Mouse (Mus musculus) embryonic facial prominence, embryonic 10.5 days (tissue): ENCODE results near the gene Tubb2a. TPM values are rescaled to one million over a fixed set of nuclear protein-coding genes. Genes with fewer than 3 reads are reported as not detected.
"Not testable (repeated sequence)": the region's sequence is repeated elsewhere in the genome, so short reads cannot be mapped to it uniquely, and the experiment has no call there.

Experiments
- DNase-seq: peaks from one replicate; pipeline ENCODE4 v3.0.0-alpha.2; 2017; ENCODE audit warnings: low spot score
- H3K27ac ChIP-seq: fragments of 300-500 bp; sonication (generic); replicated peaks from 2 replicates; pipeline ENCODE4 v1.5.1; 2016; ENCODE audit warnings: mild to moderate bottlenecking
- H3K27me3 ChIP-seq: fragments of 300-500 bp; sonication (generic); replicated peaks from 2 replicates; pipeline ENCODE4 v1.6.1; 2016; ENCODE audit warnings: low read depth, mild to moderate bottlenecking; ENCODE audit not compliant: poor library complexity, severe bottlenecking
- H3K36me3 ChIP-seq: fragments of 300-500 bp; sonication (generic); replicated peaks from 2 replicates; pipeline ENCODE4 v1.6.1; 2016; ENCODE audit warnings: mild to moderate bottlenecking, moderate library complexity
- H3K4me1 ChIP-seq: fragments of 300-500 bp; sonication (generic); 2 replicates; pipeline ENCODE4 v1.6.1; 2016
- H3K4me3 ChIP-seq: fragments of 300-500 bp; sonication (generic); 2 replicates; pipeline ENCODE4 v1.5.1; 2016; ENCODE audit warnings: mild to moderate bottlenecking, moderate library complexity
- H3K9me3 ChIP-seq: fragments of 300-500 bp; sonication (generic); 2 replicates; pipeline ENCODE4 v1.6.1; 2016; ENCODE audit warnings: mild to moderate bottlenecking
- WGBS: fragments of 180-500 bp; shearing (Covaris S2); methylation state at CpG from one replicate; pipeline ENCODE4 v1.1.7; 2016; 5-methylcytosine and 5-hydroxymethylcytosine counted together
- polyA plus RNA-seq: library from polyadenylated mRNA; unstranded; fragments of >200 nt; fragmentation: Nextera tagmentation; extraction: Ambion mirVana; gene quantifications from 2 replicates; pipeline ENCODE4 v1.2.1, GENCODE M21; 2016

Gene Tubb2a
- polyA plus RNA-seq, 1 experiment from 2014 or later: 101 TPM

DNA sequence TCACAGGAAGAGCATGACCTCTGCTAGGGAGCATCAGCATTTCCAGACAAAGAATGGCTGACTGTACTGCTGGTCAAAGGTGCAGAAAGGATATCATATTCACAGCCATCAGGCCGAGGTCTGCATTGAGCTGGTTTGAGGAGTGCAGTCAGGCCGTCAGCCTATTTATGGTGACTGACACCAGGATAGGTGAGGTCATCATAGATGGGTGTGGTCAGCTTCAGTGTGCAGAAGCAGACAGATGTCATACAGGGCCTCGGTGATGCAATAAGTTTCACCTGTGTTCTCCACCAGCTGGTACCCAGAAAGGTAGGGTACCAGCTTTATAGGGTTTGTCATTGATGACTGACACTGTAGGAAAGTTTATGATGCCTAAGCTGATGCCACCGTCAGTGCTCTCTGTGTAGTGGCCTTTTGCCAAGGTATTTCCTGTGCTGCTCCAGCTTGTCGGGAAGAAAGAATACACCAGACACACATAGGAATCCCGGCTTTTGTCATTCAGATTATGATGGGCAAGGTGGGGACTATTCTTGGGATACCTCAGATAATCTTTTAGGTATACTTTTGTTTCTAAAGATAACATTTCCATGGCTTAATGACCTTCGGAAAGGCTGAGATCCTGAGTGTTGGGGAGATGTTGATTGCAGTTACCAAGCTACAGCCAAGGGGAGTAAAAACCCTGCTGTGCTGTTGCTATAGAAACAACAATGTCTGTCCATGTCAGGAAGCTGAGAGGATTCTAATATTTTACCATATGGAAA is 9.4 kb upstream of the Tubb2a start:
- no peaks in the 10 kb centered on the region for H3K36me3 ChIP-seq
- no peak overlapping the region for H3K27ac ChIP-seq
- H3K4me3 ChIP-seq: no peak overlapping the region
- H3K4me1 ChIP-seq: peaks cover 27% of the 10 kb centered on the region
- 68% methylated on average over 7 of the region's 7 CpGs for WGBS
- DNase-seq: no peak
- no peaks in the 10 kb centered on the region for H3K27me3 ChIP-seq
- H3K9me3 ChIP-seq: no peaks in the 10 kb centered on the region

- H3K4me1 ChIP-seq: peaks cover 24% of the 10 kb centered on the region
- H3K9me3 ChIP-seq: no peaks in the 10 kb centered on the region
- no peaks in the 10 kb centered on the region for H3K36me3 ChIP-seq
- no peak for DNase-seq
- H3K27ac ChIP-seq: no peak overlapping the region
- 74% methylated on average over 9 of the region's 9 CpGs for WGBS
- no peak overlapping the region for H3K4me3 ChIP-seq
- H3K27me3 ChIP-seq: peaks cover 12% of the 10 kb centered on the region
Observed at GRCm38 (mm10) chr13:34084026-34084750, 6.4 kb upstream of the Tubb2a start.

- H3K36me3 ChIP-seq: no peaks in the 10 kb centered on the region
- H3K4me3 ChIP-seq: no peak overlapping the region
- no peak overlapping the region for H3K27ac ChIP-seq
- H3K4me1 ChIP-seq: peaks cover 17% of the 10 kb centered on the region
- 85% methylated on average over 4 of the region's 4 CpGs for WGBS
- DNase-seq: no peak
- H3K9me3 ChIP-seq: no peaks in the 10 kb centered on the region
- peaks cover 25% of the 10 kb centered on the region for H3K27me3 ChIP-seq
Observed at GRCm38 (mm10) chr13:34081926-34082325, 4.1 kb upstream of the Tubb2a start.

DNA sequence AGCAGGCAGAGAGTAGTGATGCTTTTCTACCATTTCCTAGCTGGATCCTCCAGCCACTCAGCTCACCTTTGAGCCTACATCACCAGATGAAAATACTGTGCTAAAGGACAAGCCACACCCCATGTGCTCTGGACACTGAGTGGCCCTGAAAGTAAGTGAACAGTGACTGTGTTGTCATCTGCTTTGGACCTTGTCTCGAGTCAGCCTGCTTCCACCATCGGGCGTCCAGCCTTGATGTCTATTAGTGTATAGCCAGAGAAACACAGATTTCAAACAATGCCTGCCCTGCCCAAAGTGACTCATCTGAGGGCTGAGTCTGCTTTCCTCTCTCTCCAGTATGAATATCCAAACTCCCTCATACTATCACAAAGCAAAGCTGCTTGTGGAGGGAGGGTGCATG is 2.0 kb upstream of the Tubb2a start:
- Histone ChIP-seq H3K9me3 (no peaks in the 10 kb centered on the region), H3K27me3 (peaks cover 25% of the 10 kb centered on the region), H3K36me3 (peaks cover 10% of the 10 kb centered on the region), H3K27ac (no peak overlapping the region), H3K4me3 (no peak overlapping the region), H3K4me1 (peaks cover 28% of the 10 kb centered on the region)
- WGBS: 93% methylated on average over 3 of the region's 3 CpGs
- DNase-seq: no peak

- H3K27ac ChIP-seq: peak overlapping the region; percentile 80
- WGBS: 40% methylated on average over 16 of the region's 16 CpGs
Observed at GRCm38 (mm10) chr13:34078500-34079280, 883 bp upstream of the Tubb2a start.

GRCm38 (mm10) chr13:34076561-34077491 is 981 bp downstream of the Tubb2a start:
- Histone ChIP-seq H3K9me3 (no peaks in the 10 kb centered on the region), H3K27me3 (peaks cover 25% of the 10 kb centered on the region), H3K36me3 (peaks cover 12% of the 10 kb centered on the region), H3K27ac (0 out of 2 replicates have a peak overlapping the region, but pooled peaks have one; percentile 35), H3K4me3 (peak overlapping the region; percentile 74), H3K4me1 (peaks cover 32% of the 10 kb centered on the region)
- DNase-seq: peak; percentile 31
- WGBS: 71% methylated on average over 20 of the region's 20 CpGs

More at GRCm38 (mm10) chr13:34078500-34079280, 883 bp upstream of the Tubb2a start:
- no peak for DNase-seq
- no peaks in the 10 kb centered on the region for H3K9me3 ChIP-seq
- H3K4me1 ChIP-seq: peaks cover 28% of the 10 kb centered on the region
- H3K36me3 ChIP-seq: peaks cover 12% of the 10 kb centered on the region
- peak overlapping the region; percentile 74 for H3K4me3 ChIP-seq
- H3K27me3 ChIP-seq: peaks cover 25% of the 10 kb centered on the region

DNA sequence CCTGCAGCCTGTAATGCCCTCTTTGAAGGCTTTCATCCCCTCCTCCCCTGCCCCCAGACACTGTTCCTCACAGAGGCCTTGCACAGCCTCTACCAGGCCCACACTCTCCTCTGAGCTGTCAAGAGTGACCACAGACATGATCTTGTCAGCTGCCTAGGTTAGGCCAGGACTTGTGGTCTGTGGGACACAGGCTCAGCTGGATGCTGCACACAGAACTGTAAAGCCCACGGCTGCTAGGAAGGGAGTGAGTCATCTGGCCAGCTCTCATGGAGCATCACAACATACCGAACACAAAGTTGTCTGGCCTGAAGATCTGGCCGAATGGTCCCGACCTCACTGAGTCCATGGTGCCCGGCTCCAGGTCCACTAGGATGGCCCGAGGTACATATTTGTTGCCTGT is 1.9 kb downstream of the Tubb2a start:
- peaks cover 38% of the 10 kb centered on the region for H3K4me1 ChIP-seq

DNA sequence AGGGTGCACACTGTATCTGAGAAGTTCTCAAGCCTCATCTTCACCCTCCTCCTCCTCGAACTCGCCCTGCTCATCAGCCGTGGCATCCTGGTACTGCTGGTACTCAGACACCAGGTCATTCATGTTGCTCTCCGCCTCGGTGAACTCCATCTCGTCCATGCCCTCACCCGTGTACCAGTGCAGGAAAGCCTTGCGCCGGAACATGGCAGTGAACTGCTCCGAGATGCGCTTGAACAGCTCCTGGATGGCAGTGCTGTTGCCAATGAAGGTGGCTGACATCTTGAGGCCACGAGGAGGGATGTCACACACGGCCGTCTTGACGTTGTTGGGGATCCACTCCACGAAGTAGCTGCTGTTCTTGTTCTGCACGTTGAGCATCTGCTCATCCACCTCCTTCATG is 3.4 kb downstream of the Tubb2a start:
- H3K27ac ChIP-seq, H3K4me3 ChIP-seq, H3K9me3 ChIP-seq, DNase-seq: not testable (repeated sequence)
- H3K4me1 ChIP-seq: peaks cover 53% of the 10 kb centered on the region
- H3K36me3 ChIP-seq: peaks cover 12% of the 10 kb centered on the region
- H3K27me3 ChIP-seq: peaks cover 16% of the 10 kb centered on the region
- 94% methylated on average over 14 of the region's 17 CpGs for WGBS

More for the DNA sequence above, 1.9 kb downstream of the Tubb2a start:
- DNase-seq, H3K27ac ChIP-seq, H3K9me3 ChIP-seq, H3K4me3 ChIP-seq: not testable (repeated sequence)
- peaks cover 25% of the 10 kb centered on the region for H3K27me3 ChIP-seq
- 85% methylated on average over 6 of the region's 6 CpGs for WGBS
- H3K36me3 ChIP-seq: peaks cover 12% of the 10 kb centered on the region

DNA sequence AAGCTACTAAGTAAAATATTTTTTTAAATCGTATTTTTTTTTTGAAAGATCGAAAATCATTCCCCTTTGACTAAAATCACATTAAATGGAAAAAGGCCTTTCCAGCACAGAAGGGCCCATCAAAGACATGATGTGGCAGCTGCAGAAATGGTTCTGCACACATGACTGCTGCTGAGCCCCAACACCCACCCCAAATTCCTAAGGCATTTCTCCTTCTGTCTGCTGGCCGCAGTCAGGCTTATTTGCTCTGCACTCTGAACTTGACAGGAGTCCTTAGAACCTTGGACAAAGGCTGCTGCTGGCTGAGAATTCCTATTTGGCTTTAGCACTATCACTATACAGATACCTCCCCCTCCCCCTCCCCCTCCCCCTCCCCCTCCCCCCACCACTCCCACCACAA is 5.0 kb downstream of the Tubb2a start:
- WGBS: 79% methylated on average over 3 of the region's 3 CpGs
- H3K27ac ChIP-seq: no peak overlapping the region

GRCm38 (mm10) chr13:34071836-34072235 is 6.0 kb downstream of the Tubb2a start:
- peaks cover 12% of the 10 kb centered on the region for H3K36me3 ChIP-seq
- DNase-seq: no peak
- no peak overlapping the region for H3K4me3 ChIP-seq
- WGBS: 89% methylated on average over 6 of the region's 6 CpGs
- no peak overlapping the region for H3K27ac ChIP-seq
- H3K4me1 ChIP-seq: peaks cover 40% of the 10 kb centered on the region
- no peaks in the 10 kb centered on the region for H3K27me3 ChIP-seq
- no peaks in the 10 kb centered on the region for H3K9me3 ChIP-seq

More for the DNA sequence above, 5.0 kb downstream of the Tubb2a start:
- Histone ChIP-seq H3K36me3 (peaks cover 12% of the 10 kb centered on the region), H3K4me1 (peaks cover 50% of the 10 kb centered on the region), H3K27me3 (no peaks in the 10 kb centered on the region), H3K4me3 (no peak overlapping the region), H3K9me3 (no peaks in the 10 kb centered on the region)
- no peak for DNase-seq

GRCm38 (mm10) chr13:34070296-34070695 is 7.5 kb downstream of the Tubb2a start:
- H3K36me3 ChIP-seq: peaks cover 6% of the 10 kb centered on the region
- 64% methylated on average over 4 of the region's 4 CpGs for WGBS
- peaks cover 28% of the 10 kb centered on the region for H3K4me1 ChIP-seq
- no peak for DNase-seq
- H3K27me3 ChIP-seq: no peaks in the 10 kb centered on the region
- no peak overlapping the region for H3K27ac ChIP-seq
- no peak overlapping the region for H3K4me3 ChIP-seq
- H3K9me3 ChIP-seq: no peaks in the 10 kb centered on the region
